Mouse (Mus musculus) myocyte (in vitro differentiated cells): ENCODE measurements around the gene Padi2. TPM values are rescaled to one million over a fixed set of nuclear protein-coding genes. Genes with fewer than 3 reads are reported as not detected.

ENCODE experiments used
- H3K27me3 ChIP-seq: one replicate; pipeline ENCODE4 v1.6.1; 2011; ENCODE audit not compliant: control insufficient read depth, insufficient read depth, insufficient read length
- H3K36me3 ChIP-seq: one replicate; pipeline ENCODE4 v1.6.1; 2011; ENCODE audit not compliant: control insufficient read depth, insufficient read depth
- H3K4me2 ChIP-seq: one replicate; pipeline ENCODE4 v1.6.1; 2011; ENCODE audit warnings: low read depth, control low read depth
- H3K4me3 ChIP-seq: one replicate; pipeline ENCODE4 v1.5.1; 2011; ENCODE audit warnings: mild to moderate bottlenecking, control low read depth, moderate library complexity
- H3K79me2 ChIP-seq: one replicate; pipeline ENCODE4 v1.6.1; 2011; ENCODE audit not compliant: control insufficient read depth, insufficient read depth
- H3ac ChIP-seq: one replicate; pipeline ENCODE4 v1.6.1; 2011; ENCODE audit not compliant: control insufficient read depth, insufficient read length
- CEBPB ChIP-seq: IDR thresholded peaks from 2 replicates; pipeline ENCODE4 v1.6.1; 2011; ENCODE audit warnings: mild to moderate bottlenecking, moderate library complexity; ENCODE audit not compliant: poor library complexity, insufficient read depth, severe bottlenecking
- E2F4 ChIP-seq: IDR thresholded peaks from one replicate; pipeline ENCODE4 v1.6.1; 2011; ENCODE audit warnings: mild to moderate bottlenecking, control low read depth, moderate library complexity; ENCODE audit not compliant: insufficient read depth
- MAX ChIP-seq: IDR thresholded peaks from one replicate; pipeline ENCODE4 v1.6.1; 2011; ENCODE audit warnings: low read depth, mild to moderate bottlenecking, control low read depth
- MYOD1 ChIP-seq, 3 experiments: IDR thresholded peaks; one replicate each; pipeline ENCODE4 v1.6.1; 2011; ENCODE audit warnings: control low read depth in 2 of 3, low read depth in 2 of 3, mild to moderate bottlenecking in 2 of 3, moderate library complexity in 1 of 3; ENCODE audit not compliant: insufficient read length in 2 of 3, control insufficient read depth in 1 of 3
- MYOG ChIP-seq, 3 experiments: IDR thresholded peaks; one replicate each; pipeline ENCODE4 v1.6.1; 2011; ENCODE audit warnings: control low read depth in 2 of 3, low read depth in 2 of 3, mild to moderate bottlenecking in 2 of 3; ENCODE audit not compliant: insufficient read length in 2 of 3, control insufficient read depth in 1 of 3, insufficient read depth in 1 of 3
- POLR2A ChIP-seq: IDR thresholded peaks from one replicate; pipeline ENCODE4 v1.6.1; 2011; ENCODE audit warnings: low read depth, mild to moderate bottlenecking, control low read depth, moderate library complexity; ENCODE audit not compliant: insufficient read length
- POLR2AphosphoS2 ChIP-seq: IDR thresholded peaks from one replicate; pipeline ENCODE4 v1.6.1; 2011; ENCODE audit warnings: low read depth, control low read depth; ENCODE audit not compliant: insufficient read length
- REST ChIP-seq: IDR thresholded peaks from one replicate; pipeline ENCODE4 v1.6.1; 2011; ENCODE audit warnings: mild to moderate bottlenecking, control low read depth, moderate library complexity; ENCODE audit not compliant: insufficient read depth, insufficient read length
- SRF ChIP-seq: IDR thresholded peaks from one replicate; pipeline ENCODE4 v1.6.1; 2011; ENCODE audit warnings: low read depth; ENCODE audit not compliant: control insufficient read depth, insufficient read length
- TCF12 ChIP-seq: IDR thresholded peaks from one replicate; pipeline ENCODE4 v1.6.1; 2011; ENCODE audit warnings: mild to moderate bottlenecking, control low read depth; ENCODE audit not compliant: poor library complexity, insufficient read depth, severe bottlenecking
- TCF3 ChIP-seq: IDR thresholded peaks from one replicate; pipeline ENCODE4 v1.6.1; 2011; ENCODE audit warnings: low read depth, control low read depth; ENCODE audit not compliant: insufficient read length
- USF1 ChIP-seq: IDR thresholded peaks from one replicate; pipeline ENCODE4 v1.6.1; 2011; ENCODE audit warnings: low read depth, mild to moderate bottlenecking, control low read depth, moderate library complexity
- polyA plus RNA-seq: library from polyadenylated mRNA; unstranded; fragments of >200 nt; fragmentation: generic; extraction: Trizol; gene quantifications from one replicate; pipeline ENCODE4 v1.2.1, GENCODE M21; 2012; ENCODE audit warnings: missing spikeins

Padi2 gene
- polyA plus RNA-seq, 1 experiment: 20.7 TPM

DNA sequence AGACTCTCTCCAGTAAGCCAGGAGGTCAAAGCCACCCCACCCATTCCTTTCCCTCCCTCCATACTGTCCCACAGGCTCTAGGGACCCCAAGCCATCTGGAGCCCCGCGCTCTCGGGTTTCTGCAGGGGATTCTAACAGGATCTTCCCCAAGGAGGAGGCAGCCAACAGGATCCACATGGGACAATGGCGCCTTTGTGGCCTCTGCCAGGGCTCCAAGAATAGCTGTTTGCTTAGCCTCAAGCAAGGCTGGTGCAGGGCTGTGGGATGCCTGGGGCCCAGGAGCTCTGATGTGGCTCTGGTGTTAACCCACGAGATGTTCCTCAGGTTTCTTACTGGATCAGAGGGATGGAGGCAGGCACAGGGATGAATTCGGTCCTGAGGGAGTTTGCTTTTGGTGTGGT lies 8.6 kb downstream of the Padi2 start:
- Histone ChIP-seq H3K27me3 (peaks cover 26% of the 10 kb centered on the region), H3K36me3 (no peaks in the 10 kb centered on the region), H3K4me2 (no peak overlapping the region), H3K79me2 (no peaks in the 10 kb centered on the region), H3K4me3 (no peak overlapping the region), H3ac (no peak overlapping the region)
- TF ChIP-seq CEBPB (no peak), POLR2AphosphoS2 (no peak), USF1 (no peak), E2F4 (no peak), TCF3 (no peak), SRF (no peak), POLR2A (no peak), MYOD1 (IDR thresholded peaks at IDR 0.05; ENCODE audit: control insufficient read depth in 1 of 3, insufficient read length in 2 of 3, low read depth in 2 of 3) (no peak), REST (no peak), TCF12 (no peak), MYOG (IDR thresholded peaks at IDR 0.05; ENCODE audit: control insufficient read depth in 1 of 3, insufficient read depth in 1 of 3, insufficient read length in 2 of 3, low read depth in 2 of 3) (no peak), MAX (no peak)

- H3ac ChIP-seq: no peak overlapping the region
- no peaks in the 10 kb centered on the region for H3K36me3 ChIP-seq
- no peak for TF ChIP-seq REST
- no peak for TF ChIP-seq SRF
- no peak for TF ChIP-seq CEBPB
- H3K79me2 ChIP-seq: no peaks in the 10 kb centered on the region
- no peak overlapping the region for H3K4me3 ChIP-seq
- no peak overlapping the region for H3K4me2 ChIP-seq
- peaks cover 29% of the 10 kb centered on the region for H3K27me3 ChIP-seq
These were observed 9.1 kb downstream of the Padi2 start for GRCm38 (mm10) chr4:140915235-140915634.

DNA sequence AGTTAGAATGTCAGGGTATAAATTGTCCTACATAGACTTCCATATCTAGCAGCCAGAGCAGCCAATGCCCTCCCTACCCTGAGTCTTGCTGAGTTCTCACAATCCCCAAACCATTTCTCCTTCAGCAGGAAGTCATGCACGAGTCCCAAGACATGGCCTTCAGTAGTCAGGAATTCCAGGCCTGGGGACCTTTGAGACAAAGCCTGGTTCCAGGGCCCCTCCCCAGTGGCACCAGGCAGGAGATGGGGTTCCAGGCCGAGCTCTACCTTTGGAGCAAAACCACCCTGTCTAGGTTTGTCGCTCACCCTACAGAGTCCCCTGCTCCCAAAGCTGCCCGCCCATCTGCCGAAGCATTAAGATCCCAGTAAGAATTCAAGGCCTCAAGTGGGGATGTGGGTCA lies 10.2 kb downstream of the Padi2 start:
- no peak overlapping the region for H3ac ChIP-seq
- H3K36me3 ChIP-seq: no peaks in the 10 kb centered on the region
- H3K79me2 ChIP-seq: no peaks in the 10 kb centered on the region
- H3K4me3 ChIP-seq: no peak overlapping the region
- peaks cover 35% of the 10 kb centered on the region for H3K27me3 ChIP-seq
- no peak overlapping the region for H3K4me2 ChIP-seq
- no peak for TF ChIP-seq SRF
- TF ChIP-seq POLR2A: no peak
- TF ChIP-seq TCF12: no peak
- no peak for TF ChIP-seq MYOD1 (IDR thresholded peaks at IDR 0.05; ENCODE audit: control insufficient read depth in 1 of 3, insufficient read length in 2 of 3, low read depth in 2 of 3)
- no peak for TF ChIP-seq MYOG (IDR thresholded peaks at IDR 0.05; ENCODE audit: control insufficient read depth in 1 of 3, insufficient read depth in 1 of 3, insufficient read length in 2 of 3, low read depth in 2 of 3)
- no peak for TF ChIP-seq CEBPB
- no peak for TF ChIP-seq MAX
- TF ChIP-seq USF1: no peak
- TF ChIP-seq POLR2AphosphoS2: no peak
- TF ChIP-seq TCF3: no peak
- no peak for TF ChIP-seq REST
- no peak for TF ChIP-seq E2F4

DNA sequence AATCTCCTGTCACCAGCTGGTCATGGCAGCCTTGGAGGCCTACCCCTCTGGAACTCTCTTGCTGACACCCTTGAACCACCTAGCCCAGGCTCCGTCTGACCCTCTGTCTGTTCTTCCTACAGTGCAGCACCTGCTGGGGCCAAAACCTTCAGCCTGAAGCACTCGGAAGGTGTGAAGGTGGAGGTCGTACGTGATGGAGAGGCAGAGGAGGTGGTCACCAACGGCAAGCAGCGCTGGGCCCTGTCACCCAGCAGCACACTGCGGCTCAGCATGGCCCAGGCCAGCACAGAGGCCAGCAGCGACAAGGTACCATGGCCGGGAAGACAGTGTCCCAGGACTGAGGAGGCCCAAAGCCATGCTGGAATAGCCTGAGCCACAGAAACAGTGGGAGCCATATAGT lies 11.3 kb downstream of the Padi2 start:
- no peak for TF ChIP-seq REST
- TF ChIP-seq MAX: no peak
- TF ChIP-seq MYOG (IDR thresholded peaks at IDR 0.05; ENCODE audit: control insufficient read depth in 1 of 3, insufficient read depth in 1 of 3, insufficient read length in 2 of 3, low read depth in 2 of 3): no peak
- TF ChIP-seq POLR2A: no peak
- no peak for TF ChIP-seq TCF12
- TF ChIP-seq MYOD1 (IDR thresholded peaks at IDR 0.05; ENCODE audit: control insufficient read depth in 1 of 3, insufficient read length in 2 of 3, low read depth in 2 of 3): no peak
- no peak for TF ChIP-seq USF1
- TF ChIP-seq TCF3: no peak
- no peak for TF ChIP-seq CEBPB
- no peak for TF ChIP-seq POLR2AphosphoS2
- TF ChIP-seq SRF: no peak
- no peak for TF ChIP-seq E2F4
- Histone ChIP-seq H3K4me2 (no peak overlapping the region), H3K79me2 (no peaks in the 10 kb centered on the region), H3K4me3 (no peak overlapping the region), H3ac (no peak overlapping the region), H3K36me3 (no peaks in the 10 kb centered on the region), H3K27me3 (peaks cover 37% of the 10 kb centered on the region)
